Mouse (Mus musculus) kidney, adult 9 months (tissue): ENCODE data around the gene Taf1b.
A peak's percentile ranks its signal among the peaks of the same experiment; 100 is the strongest.
"Not testable (repeated sequence)": the region's sequence is repeated elsewhere in the genome, so short reads cannot be mapped to it uniquely, and the experiment has no call there.

ENCODE experiments used
- DNase-seq: peaks from one replicate; pipeline ENCODE4 v3.0.0; 2022

Gene Taf1b

DNA sequence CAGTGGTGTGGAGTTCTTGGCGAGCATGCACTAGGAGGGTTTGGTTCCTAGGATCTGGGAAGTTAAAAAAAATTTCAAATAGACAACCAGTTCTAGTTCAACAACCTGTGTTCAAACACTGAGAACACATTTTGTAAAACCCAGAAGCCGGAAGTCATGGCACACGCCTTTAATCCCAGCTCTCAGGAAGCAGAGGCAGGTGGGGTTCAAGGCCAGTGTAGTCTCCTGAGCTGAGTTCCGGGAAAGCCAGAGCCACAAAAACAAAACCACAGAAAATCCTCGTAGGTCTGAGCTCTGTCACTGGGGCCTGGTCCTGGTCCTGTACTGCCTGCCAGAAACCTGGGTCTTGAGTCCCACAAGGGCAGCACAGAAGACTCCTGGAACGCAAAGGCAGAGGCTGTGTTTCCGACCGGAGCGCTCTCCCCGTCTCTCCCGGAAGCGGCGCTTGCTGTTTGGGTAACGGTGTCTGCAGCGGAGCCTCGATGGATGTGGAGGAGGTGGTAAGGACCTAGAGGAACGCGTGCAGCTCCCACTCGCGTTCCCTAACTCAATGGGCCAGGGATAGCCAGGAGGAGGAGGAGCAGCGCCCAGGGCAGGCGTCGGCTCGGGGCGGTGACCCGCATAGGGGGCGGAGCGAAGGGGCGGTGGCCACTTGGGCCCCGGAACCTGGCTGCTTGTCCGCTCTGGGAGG is at the start of gene Taf1b:
Gene Taf1b, plus strand, starts transcription at position 210 of the 691 bp plus-strand sequence.
- peak; percentile 77 for DNase-seq

- peak; percentile 14 for DNase-seq
Observed at GRCm38 (mm10) chr12:24460406-24460805, 37.8 kb upstream of the Taf1b start.

GRCm38 (mm10) chr12:24462121-24462520 is 36.0 kb upstream of the Taf1b start:
- DNase-seq: peak; percentile 18

DNA sequence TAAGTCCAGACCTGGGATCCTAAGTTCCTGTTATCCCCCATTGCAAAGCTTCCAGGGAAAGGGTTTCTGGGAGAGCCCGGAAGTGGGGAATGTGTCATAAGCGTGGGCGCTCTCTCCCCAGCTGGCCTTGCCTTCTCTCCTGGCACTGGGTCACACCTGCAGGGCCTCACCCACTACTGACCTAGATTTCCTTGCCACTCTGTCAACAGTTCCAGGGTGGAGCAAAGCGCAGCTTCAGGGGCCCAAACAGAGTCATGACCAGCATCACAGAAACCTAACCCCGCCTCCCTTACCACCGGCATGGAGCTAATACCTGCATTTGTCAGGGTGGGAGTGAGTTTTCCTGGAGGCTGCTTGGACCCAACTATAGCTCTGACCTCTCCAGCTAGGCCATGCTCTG is 34.7 kb upstream of the Taf1b start:
- DNase-seq: not testable (repeated sequence)

- no peak for DNase-seq
Observed at GRCm38 (mm10) chr12:24468966-24469365, 29.2 kb upstream of the Taf1b start.

DNA sequence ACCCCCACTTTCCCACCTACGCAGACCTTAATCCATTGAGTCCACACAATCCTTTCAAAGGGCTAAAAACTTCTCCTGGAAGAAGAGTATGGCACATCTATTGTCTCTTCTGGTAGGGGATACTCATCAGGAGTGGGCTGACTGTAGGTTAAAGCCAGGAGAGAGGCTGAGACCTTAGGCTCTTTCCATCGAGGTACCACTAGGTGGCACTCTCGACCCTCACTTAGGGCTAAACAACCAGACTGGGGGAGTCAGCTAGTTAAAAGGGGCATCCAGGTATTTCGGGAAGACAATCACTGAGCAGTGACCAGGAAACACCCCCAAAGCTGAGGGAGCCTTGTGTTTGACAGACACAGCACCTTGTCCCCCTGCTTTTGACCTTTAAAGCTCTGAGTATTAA is 27.2 kb upstream of the Taf1b start:
- DNase-seq: peak; percentile 42

GRCm38 (mm10) chr12:24473221-24473620 is 24.9 kb upstream of the Taf1b start:
- no peak for DNase-seq

DNA sequence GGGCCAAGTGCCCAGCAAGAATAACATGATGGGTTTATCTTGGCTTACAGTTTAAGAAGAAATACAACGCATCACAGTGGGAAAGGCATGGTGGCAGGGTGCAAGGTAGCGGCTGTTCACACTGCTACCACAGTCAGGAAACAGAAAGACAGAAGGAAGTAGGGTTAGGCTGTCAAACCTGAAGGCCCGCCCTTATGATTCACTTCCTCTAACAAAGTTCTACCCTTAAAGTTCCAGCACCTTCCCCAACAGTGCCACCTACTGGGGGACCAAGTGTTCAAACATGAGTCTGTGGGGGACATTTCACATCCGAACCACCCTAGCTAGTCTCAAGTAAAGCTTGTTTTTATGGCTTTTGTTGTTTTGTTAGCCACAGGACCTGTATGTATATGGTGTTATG is 13.2 kb upstream of the Taf1b start:
- no peak for DNase-seq

DNA sequence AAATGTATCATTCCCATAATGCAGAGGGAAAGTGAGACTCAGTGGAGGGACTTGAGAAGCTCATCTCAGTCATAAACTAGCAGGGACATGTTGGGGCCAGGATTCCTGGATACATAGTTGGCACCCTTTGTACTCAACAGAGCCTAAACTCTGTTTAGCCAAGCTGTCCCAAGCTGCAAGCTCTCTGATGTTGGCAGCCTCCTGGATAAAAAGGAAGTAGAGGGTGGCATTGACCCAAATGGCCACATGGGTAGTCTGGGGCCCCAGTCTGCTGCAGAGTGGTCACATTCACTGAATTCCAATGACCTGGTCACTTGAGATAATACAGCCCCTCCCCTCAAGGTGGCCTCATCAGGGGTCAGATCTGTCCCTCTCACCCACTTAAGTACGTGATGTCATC is 11.3 kb upstream of the Taf1b start:
- no peak for DNase-seq

DNA sequence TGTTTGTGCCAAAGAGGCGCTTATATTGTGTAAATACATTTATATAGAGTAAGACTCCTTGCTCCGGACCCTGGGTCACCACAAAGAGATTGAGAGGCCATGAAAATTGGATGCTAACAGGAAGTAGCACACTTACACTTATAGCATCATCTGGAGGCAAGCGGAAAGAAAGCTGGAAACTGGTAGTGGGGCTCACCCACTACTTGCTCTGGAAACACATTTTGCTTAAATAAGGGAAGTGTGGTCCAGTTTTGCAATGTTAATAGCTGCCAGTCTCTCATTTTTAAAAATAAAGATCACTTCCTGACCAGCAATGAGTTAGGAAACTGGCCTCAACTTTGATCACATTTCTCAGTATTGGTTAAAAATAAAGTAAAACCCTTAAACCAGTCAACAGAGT is 5.7 kb upstream of the Taf1b start:
- DNase-seq: not testable (repeated sequence)

DNA sequence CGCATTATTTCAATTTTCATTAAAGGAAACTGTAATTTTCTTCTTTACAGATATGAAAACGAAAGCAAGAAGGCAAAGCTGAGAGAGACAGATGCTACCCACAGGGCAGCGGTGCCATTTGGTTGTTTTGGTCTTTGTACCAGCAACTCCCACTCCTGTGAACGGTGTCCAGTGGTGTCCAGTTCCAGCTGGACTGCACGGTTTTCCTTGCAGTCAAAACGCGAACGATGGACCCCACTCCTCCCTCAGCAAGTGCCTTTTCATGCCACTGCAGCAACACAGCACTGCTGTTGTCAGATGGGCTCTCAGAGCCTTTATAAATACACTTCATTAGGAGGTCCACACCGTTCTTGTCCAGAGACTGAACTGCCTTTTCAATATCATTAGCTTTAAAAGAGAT is 5.1 kb upstream of the Taf1b start:
- DNase-seq: no peak

DNA sequence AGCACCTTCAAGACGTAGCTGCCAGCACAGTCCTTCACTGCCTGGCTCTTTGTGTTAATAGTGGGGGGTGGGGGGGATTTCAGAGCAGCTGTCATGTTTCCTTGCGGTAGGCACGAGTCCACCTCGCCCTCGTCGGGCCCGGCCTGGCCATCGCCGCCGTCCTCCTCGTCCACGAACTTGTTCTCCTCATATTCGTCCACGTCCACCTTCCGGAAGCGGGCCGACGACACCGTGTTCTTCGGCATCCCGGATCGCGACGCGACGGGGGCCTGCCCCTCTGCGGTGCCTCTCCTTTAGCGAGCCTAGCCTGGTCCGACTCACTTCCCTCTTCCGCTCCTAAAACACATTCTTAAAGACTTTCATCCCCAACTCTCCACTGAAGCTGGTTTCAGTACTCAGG is 4.7 kb upstream of the Taf1b start:
- no peak for DNase-seq

DNA sequence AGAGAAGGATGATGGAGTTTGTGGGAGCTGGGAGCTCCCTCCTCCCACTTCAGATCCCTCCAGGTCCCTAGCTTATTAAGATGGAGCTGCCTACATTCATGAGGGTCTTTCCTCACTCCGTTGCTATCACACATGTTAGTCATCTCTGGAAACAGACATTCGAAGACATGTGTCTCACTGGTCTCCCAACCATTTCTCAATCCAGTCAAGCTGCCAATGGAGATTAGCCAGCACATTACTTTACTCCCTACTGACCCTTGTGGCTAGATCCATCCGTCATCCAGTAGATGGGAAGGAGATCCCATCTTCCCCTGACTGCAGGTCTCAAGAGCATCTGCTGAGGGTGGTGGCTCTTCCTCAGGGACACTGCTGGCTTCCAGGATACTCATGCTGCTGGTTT is 3.4 kb upstream of the Taf1b start:
- not testable (repeated sequence) for DNase-seq

DNA sequence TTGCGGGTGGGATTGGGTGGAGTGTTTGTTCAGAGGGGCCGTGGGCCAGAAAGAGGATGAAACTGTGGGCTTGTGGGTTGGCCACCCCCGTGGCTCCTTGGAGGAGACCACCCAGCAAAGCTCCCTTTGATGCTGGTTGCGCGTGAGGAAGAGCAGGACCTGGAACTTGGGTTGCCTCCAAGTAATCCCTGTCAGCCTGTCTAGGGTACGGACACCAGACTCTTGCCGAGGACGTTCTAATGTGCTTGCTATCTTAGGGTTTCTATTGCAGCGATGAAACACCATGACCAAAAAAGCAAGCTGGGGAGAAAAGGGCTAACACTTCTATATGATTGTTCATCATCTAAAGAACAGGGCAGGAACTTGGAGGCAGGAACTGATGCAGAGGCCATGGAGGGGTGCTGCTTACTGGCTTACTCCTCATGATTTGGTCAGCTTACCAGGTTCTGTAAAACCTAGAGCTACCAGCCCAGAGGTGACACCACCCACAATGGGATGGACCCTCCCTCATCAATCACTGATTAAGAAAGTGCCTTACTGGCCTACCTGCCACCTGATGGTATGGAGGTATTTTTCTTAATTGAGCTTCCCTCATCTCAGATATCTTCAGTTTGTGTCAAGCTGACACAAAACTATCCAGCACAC is 804 bp downstream of the Taf1b start:
- DNase-seq: not testable (repeated sequence)

DNA sequence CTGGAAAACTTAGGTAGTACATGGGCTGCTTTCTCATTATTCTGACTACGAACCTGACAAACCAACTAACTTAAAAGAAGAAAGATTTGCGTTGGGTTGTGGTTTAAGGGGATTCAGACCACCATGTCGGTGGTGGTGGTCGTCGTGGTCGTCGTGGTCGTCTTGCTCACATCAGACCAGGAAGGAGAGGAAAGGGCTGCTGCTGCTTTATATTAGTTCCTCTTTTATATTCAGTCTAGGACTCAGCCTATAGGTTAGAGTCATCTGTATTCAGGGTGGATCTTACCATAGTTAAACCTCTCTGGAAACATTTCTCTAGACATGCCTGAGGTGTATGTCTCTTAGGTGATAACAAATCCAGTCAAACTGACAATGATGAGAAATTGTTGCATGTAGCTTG is 19.0 kb downstream of the Taf1b start:
- no peak for DNase-seq

GRCm38 (mm10) chr12:24521076-24521475 is 22.9 kb downstream of the Taf1b start:
- no peak for DNase-seq

DNA sequence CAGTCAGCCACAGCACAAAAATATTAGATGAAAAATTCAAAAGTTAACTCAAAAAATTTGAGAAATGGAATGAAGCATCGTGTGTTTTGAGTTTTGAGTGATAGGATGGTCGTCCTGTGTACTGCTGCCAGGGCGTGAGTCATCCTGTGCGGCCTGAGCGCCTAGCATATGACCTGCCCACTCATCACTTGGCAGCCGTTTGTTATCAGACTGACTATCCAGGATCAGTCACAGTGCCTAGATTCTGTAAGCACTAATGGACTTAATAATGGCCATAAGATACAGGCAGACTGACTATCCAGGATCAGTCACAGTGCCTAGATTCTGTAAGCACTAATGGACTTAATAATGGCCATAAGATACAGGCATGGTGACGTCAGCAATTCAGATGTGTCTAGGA is 26.9 kb downstream of the Taf1b start:
- DNase-seq: not testable (repeated sequence)

DNA sequence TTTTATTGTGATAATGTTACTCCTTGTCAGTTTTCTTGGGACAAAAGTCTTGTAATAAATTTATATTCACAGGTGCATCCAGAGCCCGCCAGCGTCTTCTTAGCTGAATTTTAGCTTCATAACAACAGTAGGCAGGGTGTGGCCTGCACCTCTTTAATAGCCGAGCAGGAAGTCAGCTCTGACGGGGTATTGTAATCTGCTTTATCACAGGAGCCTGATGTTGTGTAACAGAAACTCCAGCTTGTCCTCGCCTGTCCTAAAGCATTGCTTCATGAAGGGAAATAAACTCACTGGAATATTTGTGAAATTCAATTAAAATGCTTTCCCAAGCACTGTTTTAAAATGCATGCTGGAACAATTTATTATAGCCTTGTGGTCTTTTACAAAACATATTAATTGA is 38.2 kb downstream of the Taf1b start:
- no peak for DNase-seq

GRCm38 (mm10) chr12:24537201-24537600 is 39.0 kb downstream of the Taf1b start:
- no peak for DNase-seq

- DNase-seq: no peak
Observed at GRCm38 (mm10) chr12:24537965-24538364, 39.8 kb downstream of the Taf1b start.

- DNase-seq: no peak
Observed at GRCm38 (mm10) chr12:24541426-24542154, 43.4 kb downstream of the Taf1b start.

- no peak for DNase-seq
Observed at GRCm38 (mm10) chr12:24547686-24548085, 49.5 kb downstream of the Taf1b start.

DNA sequence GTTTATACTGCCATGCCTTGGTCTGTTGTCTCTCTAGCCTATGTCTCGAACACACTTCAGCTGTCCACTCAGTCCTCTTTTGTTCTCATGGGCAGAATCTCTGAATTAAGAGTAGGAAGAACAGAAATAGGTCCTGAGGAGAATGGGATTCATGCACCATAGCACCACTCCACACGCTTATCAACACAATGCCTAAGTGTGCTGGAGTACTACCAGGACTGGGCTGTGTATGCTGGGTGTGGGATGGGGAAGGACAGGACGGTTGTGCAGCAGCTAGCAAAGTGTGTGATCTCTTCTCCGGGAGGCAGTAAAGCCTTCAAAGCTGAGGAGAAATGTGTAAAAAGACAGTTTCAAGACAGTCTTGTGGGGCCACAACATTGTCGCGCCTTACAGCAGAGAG is 50.7 kb downstream of the Taf1b start:
- no peak for DNase-seq

GRCm38 (mm10) chr12:24552531-24552930 is 54.4 kb downstream of the Taf1b start:
- DNase-seq: no peak
